Mouse (Mus musculus) c-Kit-positive CD71-positive TER-119-positive erythroid progenitor cells, embryonic 14.5 days (primary cell): Measurements from ENCODE around the gene Ddx55.
"Not testable (repeated sequence)": the region's sequence is repeated elsewhere in the genome, so short reads cannot be mapped to it uniquely, and the experiment has no call there.

Source experiments
- DNase-seq: peaks from one replicate; pipeline ENCODE4 v3.0.0-alpha.2; 2013; ENCODE audit warnings: low spot score

Gene Ddx55

GRCm38 (mm10) chr5:124538813-124539792 lies 13.6 kb upstream of the Ddx55 start:
- peak; percentile 60 for DNase-seq

DNA sequence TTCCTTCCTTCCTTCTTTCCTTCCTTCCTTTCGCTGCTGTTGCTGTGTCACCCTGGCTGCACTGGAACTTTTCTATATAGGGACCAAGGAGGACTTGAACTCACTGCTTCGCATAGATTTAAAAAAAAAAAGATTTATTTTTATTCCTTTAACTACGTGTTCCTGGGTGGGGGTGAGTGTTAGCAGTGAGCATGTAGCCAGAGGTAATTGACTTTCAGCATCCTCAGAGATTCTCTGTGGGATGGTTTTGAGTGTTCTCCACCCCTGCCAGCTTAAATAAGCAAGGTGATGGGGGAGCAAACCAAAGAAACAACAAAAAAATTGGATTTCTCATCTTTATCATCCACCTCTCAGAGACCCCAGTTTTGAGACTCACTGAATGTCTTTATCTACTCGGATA lies 12.8 kb upstream of the Ddx55 start:
- no peak for DNase-seq

- peak; percentile 90 for DNase-seq
Measured at GRCm38 (mm10) chr5:124540383-124540786, 12.3 kb upstream of the Ddx55 start, which contains the start of gene Tmed2. TSS of gene Tmed2 (plus strand) at chr5:124540695.

GRCm38 (mm10) chr5:124540905-124541601 lies 11.6 kb upstream of the Ddx55 start:
- peak; percentile 53 for DNase-seq

- no peak for DNase-seq
Measured at GRCm38 (mm10) chr5:124541602-124541973, 11.1 kb upstream of the Ddx55 start.

GRCm38 (mm10) chr5:124550737-124551136 lies 1.9 kb upstream of the Ddx55 start:
- not testable (repeated sequence) for DNase-seq

- DNase-seq = not testable (repeated sequence)
Measured at GRCm38 (mm10) chr5:124551349-124552093, 1.1 kb upstream of the Ddx55 start.

- DNase-seq = no peak
Measured at GRCm38 (mm10) chr5:124552094-124552472, 581 bp upstream of the Ddx55 start.

DNA sequence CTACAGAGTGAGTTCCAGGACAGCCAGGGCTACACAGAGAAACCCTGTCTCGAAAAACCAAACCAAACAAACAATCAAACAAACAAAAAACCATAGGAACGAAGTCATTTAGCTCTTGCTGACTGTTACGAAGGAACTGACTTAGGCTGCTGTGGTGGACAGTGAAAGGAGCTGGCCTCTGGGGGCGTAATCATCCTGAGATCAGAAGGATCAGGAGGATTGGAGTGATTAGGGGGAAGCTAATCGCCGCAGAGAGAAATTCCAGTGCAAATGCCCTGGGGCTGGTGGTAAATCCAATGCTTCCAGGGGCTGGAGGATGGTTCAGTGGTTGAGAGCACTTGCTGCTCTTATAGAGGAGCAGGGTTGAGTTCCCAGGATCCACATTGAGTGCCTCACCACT lies 943 bp downstream of the Ddx55 start:
- DNase-seq = no peak

- no peak for DNase-seq
Measured at GRCm38 (mm10) chr5:124555145-124555544, 2.5 kb downstream of the Ddx55 start.

- DNase-seq = no peak
Measured at GRCm38 (mm10) chr5:124571068-124571467, 18.4 kb downstream of the Ddx55 start.

DNA sequence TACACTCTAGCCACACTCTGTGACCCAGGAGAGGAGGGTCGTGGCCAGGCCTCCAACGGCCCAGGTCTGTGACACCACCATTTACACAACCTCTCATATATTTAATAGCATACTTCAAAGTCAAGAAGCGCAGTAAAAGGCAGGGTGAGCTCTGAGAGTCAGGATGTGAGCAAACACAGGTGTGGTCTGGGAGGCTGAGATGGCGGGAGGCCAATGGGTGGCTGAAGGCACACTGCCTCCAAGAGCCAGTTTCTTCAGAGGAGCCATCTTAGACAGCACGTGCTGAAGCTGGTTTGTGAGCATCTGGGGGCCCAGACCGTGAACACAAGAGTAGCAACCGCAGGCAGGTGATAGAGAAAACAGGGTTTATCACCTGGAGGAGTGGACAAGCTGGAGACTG lies 22.8 kb downstream of the Ddx55 start:
- no peak for DNase-seq

DNA sequence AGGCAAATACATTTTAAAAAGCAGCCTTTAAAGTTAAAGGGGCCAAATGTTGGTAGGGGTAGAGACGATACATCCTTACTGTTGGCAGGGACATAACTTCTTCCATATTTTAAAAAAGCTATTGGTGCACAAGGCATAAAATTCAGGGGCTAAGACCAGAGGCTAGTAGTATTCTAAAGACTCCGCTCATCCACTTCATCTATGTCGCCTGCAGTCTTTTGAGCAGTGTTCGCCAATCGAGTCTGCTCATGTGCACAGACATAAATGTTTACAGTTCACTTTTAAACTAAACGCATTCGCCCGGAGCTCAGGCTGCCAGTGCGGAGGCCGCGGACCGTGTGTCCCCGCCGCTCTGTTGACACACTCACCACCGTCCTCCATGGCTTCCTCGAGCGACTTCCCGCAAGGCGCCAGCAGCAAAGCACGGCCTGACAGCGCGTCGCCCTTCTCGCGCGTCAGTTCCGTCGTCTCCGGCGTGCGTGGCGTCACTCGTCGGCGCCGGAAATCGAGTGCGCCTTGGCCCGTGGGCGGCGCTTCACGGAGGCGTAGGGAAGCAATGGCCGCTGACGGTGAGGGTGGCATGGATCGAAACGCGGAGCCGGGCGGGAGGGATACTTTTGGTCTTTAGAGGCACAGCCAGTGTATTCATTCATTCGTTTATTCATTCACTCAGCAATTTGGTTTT lies 26.1 kb downstream of the Ddx55 start, which contains the start of the genes Eif2b1 and Gtf2h3:
Eif2b1 (minus strand) TSS at position 499 of the 685 bp plus-strand sequence.
Gtf2h3 (plus strand) TSS at position 508 of the 685 bp plus-strand sequence.
- DNase-seq = peak; percentile 91

- no peak for DNase-seq
Measured at GRCm38 (mm10) chr5:124582515-124582914, 29.9 kb downstream of the Ddx55 start.

- no peak for DNase-seq
Measured at GRCm38 (mm10) chr5:124592768-124593167, 40.1 kb downstream of the Ddx55 start.

GRCm38 (mm10) chr5:124598224-124599174 lies 45.8 kb downstream of the Ddx55 start:
- DNase-seq = peak; percentile 88

DNA sequence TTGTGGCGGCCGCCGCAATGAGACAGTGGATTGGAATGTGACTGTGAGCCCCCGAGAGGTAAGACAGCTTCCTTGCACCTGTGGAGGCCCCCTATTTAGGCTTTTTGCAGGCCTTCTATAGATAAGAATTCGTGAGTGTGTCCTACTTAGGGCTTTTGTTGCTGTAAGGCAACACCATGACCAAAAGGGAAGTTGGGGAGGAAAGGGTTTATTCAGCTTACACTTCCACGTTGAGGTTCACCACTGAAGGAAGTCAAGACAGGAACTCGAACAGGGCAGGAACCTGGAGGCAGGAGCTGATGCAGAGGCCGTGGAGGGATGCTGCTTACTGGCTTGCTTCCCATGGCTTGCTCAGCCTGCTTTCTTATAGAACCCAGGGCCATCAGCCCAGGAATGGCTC lies 47.1 kb downstream of the Ddx55 start:
- not testable (repeated sequence) for DNase-seq

GRCm38 (mm10) chr5:124602349-124602748 lies 49.7 kb downstream of the Ddx55 start:
- DNase-seq = peak; percentile 57

DNA sequence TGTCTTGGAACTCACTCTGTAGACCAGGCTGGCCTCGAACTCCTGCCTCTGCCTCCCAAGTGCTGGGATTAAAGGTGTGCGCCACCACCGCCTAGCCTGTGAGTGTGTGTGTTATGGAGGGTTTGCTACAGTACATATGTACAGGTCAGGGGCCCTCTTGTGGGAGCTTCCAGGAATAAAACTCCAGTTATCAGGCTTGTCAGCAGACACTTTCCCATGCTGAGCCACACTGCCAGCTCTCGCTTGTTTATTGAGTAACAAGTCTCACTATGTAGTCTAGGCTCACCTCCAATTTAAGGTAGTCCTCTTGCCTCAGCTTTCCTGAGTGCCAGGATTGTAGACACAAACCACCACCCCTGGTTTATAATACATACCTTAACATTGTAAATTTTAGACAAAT lies 51.6 kb downstream of the Ddx55 start:
- no peak for DNase-seq

- no peak for DNase-seq
Measured at GRCm38 (mm10) chr5:124605041-124605622, 52.5 kb downstream of the Ddx55 start.
